Mouse (Mus musculus) spleen, postnatal 36 days (tissue): ENCODE results near the gene Smoc2.

Experiments used
- DNase-seq, 2 experiments: peaks; one replicate each; pipeline ENCODE4 v3.0.0; 2022; ENCODE audit warnings: low spot score in 2 of 2, mixed read lengths in 1 of 2

Gene Smoc2

GRCm38 (mm10) chr17:14346891-14347290 lies 67.6 kb downstream of the Smoc2 start:
- no peak for DNase-seq

- no peak for DNase-seq
These were observed 69.9 kb downstream of the Smoc2 start for GRCm38 (mm10) chr17:14349086-14349814.

- no peak for DNase-seq
These were observed 74.1 kb downstream of the Smoc2 start for GRCm38 (mm10) chr17:14353219-14354079.

- no peak for DNase-seq
These were observed 82.2 kb downstream of the Smoc2 start for GRCm38 (mm10) chr17:14361511-14361910.

- no peak for DNase-seq
These were observed 91.2 kb downstream of the Smoc2 start for GRCm38 (mm10) chr17:14370476-14370875.

GRCm38 (mm10) chr17:14371606-14372005 lies 92.3 kb downstream of the Smoc2 start:
- no peak for DNase-seq

GRCm38 (mm10) chr17:14372324-14373145 lies 93.2 kb downstream of the Smoc2 start:
- DNase-seq: no peak

GRCm38 (mm10) chr17:14378692-14379446 lies 99.6 kb downstream of the Smoc2 start:
- DNase-seq: no peak

GRCm38 (mm10) chr17:14379518-14379917 lies 100.2 kb downstream of the Smoc2 start:
- no peak for DNase-seq

- no peak for DNase-seq
These were observed 100.7 kb downstream of the Smoc2 start for GRCm38 (mm10) chr17:14379966-14380365.

GRCm38 (mm10) chr17:14380526-14380925 lies 101.2 kb downstream of the Smoc2 start:
- no peak for DNase-seq

- DNase-seq: no peak
These were observed 102.2 kb downstream of the Smoc2 start for GRCm38 (mm10) chr17:14381482-14381881.

- no peak for DNase-seq
These were observed 104.7 kb downstream of the Smoc2 start for GRCm38 (mm10) chr17:14383981-14384380.

GRCm38 (mm10) chr17:14384980-14385379 lies 105.7 kb downstream of the Smoc2 start:
- DNase-seq: no peak

GRCm38 (mm10) chr17:14387261-14387660 lies 108.0 kb downstream of the Smoc2 start:
- no peak for DNase-seq

GRCm38 (mm10) chr17:14392443-14392842 lies 113.1 kb downstream of the Smoc2 start:
- DNase-seq: no peak

- no peak for DNase-seq
These were observed 115.6 kb downstream of the Smoc2 start for GRCm38 (mm10) chr17:14394861-14395260.

- peak; percentile 3 for DNase-seq
These were observed 118.2 kb downstream of the Smoc2 start for GRCm38 (mm10) chr17:14397456-14397855.

GRCm38 (mm10) chr17:14398650-14399424 lies 119.5 kb downstream of the Smoc2 start:
- DNase-seq: no peak

GRCm38 (mm10) chr17:14400960-14401359 lies 121.7 kb downstream of the Smoc2 start:
- no peak for DNase-seq
